Mouse (Mus musculus) myocyte (in vitro differentiated cells): ENCODE results near the gene Rhox2c. TPM values are rescaled to one million over a fixed set of nuclear protein-coding genes. Genes with fewer than 3 reads are reported as not detected.
"Not testable (repeated sequence)": the region's sequence is repeated elsewhere in the genome, so short reads cannot be mapped to it uniquely, and the experiment has no call there.

Experiments used
- H3K27me3 ChIP-seq: one replicate; pipeline ENCODE4 v1.6.1; 2011; ENCODE audit not compliant: control insufficient read depth, insufficient read depth, insufficient read length
- H3K36me3 ChIP-seq: one replicate; pipeline ENCODE4 v1.6.1; 2011; ENCODE audit not compliant: control insufficient read depth, insufficient read depth
- H3K4me2 ChIP-seq: one replicate; pipeline ENCODE4 v1.6.1; 2011; ENCODE audit warnings: low read depth, control low read depth
- H3K4me3 ChIP-seq: one replicate; pipeline ENCODE4 v1.5.1; 2011; ENCODE audit warnings: mild to moderate bottlenecking, control low read depth, moderate library complexity
- H3K79me2 ChIP-seq: one replicate; pipeline ENCODE4 v1.6.1; 2011; ENCODE audit not compliant: control insufficient read depth, insufficient read depth
- H3ac ChIP-seq: one replicate; pipeline ENCODE4 v1.6.1; 2011; ENCODE audit not compliant: control insufficient read depth, insufficient read length
- polyA plus RNA-seq: library from polyadenylated mRNA; unstranded; fragments of >200 nt; fragmentation: generic; extraction: Trizol; gene quantifications from one replicate; pipeline ENCODE4 v1.2.1, GENCODE M21; 2012; ENCODE audit warnings: missing spikeins

Rhox2c gene
- polyA plus RNA-seq = not detected

DNA sequence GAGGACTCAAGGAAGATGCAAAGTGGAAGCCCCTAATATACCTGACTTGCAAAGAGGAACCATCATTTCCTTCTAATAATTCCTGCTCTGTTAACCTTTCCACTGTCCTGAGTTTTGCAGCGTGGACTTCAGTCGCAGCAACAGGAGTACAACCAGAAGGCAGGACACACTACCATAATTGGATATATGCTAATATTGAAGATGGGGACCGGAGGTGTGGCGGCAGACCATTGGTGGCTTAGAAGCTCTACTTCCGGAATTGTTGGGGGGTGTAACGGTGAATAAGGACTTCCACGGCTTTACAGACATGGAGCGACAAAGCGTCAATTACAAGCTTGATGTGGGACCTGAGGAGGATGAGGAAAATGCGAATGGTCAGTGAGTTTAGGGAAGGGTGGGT, at the start of gene Rhox2c:
Rhox2c (plus strand) TSS at position 301 of the 400 bp plus-strand sequence.
- H3K79me2 ChIP-seq, H3ac ChIP-seq, H3K27me3 ChIP-seq, H3K36me3 ChIP-seq, H3K4me2 ChIP-seq, H3K4me3 ChIP-seq: not testable (repeated sequence)

DNA sequence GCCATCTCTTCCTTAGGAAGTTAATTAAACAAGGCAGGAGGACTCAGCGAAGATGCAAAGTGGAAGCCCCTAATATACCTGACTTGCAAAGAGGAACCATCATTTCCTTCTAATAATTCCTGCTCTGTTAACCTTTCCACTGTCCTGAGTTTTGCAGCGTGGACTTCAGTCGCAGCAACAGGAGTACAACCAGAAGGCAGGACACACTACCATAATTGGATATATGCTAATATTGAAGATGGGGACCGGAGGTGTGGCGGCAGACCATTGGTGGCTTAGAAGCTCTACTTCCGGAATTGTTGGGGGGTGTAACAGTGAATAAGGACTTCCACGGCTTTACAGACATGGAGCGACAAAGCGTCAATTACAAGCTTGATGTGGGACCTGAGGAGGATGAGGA, 41.7 kb upstream of the Rhox2c start, which contains the start of gene Rhox2b:
Rhox2b (plus strand) TSS at position 301 of the 400 bp plus-strand sequence.
- H3K4me2 ChIP-seq, H3K79me2 ChIP-seq, H3K27me3 ChIP-seq, H3K4me3 ChIP-seq, H3ac ChIP-seq, H3K36me3 ChIP-seq: not testable (repeated sequence)

- H3K36me3 ChIP-seq, H3K27me3 ChIP-seq, H3ac ChIP-seq, H3K4me3 ChIP-seq, H3K4me2 ChIP-seq, H3K79me2 ChIP-seq: not testable (repeated sequence)
Observed at GRCm38 (mm10) chrX:37432194-37432593, 21.3 kb upstream of the Rhox2c start, which contains the start of gene Rhox4b. Rhox4b (plus strand) TSS chrX:37432494.

DNA sequence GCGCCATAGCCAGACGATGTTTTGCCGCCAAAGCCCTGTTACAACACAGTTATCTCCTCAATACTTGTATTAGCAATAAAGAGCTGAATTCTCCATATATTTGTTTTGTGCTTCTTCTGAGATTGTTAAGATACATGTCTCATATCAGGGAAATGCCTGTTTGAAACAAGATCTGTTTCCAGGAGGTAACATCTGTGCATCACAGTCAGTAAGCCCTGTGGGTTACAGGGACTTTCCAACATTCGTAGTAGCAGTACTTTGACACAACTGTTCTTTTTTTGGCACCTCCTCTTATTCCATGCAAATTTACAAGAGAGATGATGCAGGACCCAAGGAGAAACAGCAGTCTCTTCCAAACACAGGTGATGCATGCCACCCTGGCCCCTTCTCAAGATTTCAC, 4.8 kb downstream of the Rhox2c start, which contains the start of gene Rhox3c:
Rhox3c (plus strand) TSS at position 301 of the 400 bp plus-strand sequence.
- not testable (repeated sequence) for H3K4me3 ChIP-seq, H3ac ChIP-seq

DNA sequence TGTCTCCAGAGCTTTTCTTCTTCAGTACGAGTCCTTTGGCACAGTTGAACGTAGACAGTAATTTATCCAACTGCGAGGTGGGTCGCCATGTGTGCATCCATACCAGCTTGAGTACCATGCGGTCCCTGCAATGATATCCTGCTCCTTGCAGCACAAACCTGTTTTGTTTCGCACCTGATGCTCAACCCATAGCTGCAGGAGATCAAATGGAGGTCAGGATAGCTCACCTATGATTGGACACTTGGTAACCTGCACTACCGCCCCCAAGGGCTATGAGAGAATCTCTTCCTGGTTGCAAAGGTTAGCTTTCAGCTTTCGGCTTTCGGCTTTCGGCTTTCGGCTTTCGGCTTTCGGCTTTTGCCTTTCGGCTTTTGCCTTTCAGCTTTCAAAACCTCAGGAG, 26.6 kb downstream of the Rhox2c start, which contains the start of gene Rhox4c:
Rhox4c (plus strand) TSS at position 301 of the 400 bp plus-strand sequence.
- H3K4me3 ChIP-seq, H3ac ChIP-seq, H3K27me3 ChIP-seq, H3K79me2 ChIP-seq, H3K4me2 ChIP-seq, H3K36me3 ChIP-seq: not testable (repeated sequence)

More for the DNA sequence above, 4.8 kb downstream of the Rhox2c start, which contains the start of gene Rhox3c:
- H3K27me3 ChIP-seq, H3K79me2 ChIP-seq, H3K36me3 ChIP-seq, H3K4me2 ChIP-seq: not testable (repeated sequence)

- H3K4me2 ChIP-seq, H3K27me3 ChIP-seq, H3K4me3 ChIP-seq, H3K79me2 ChIP-seq, H3K36me3 ChIP-seq, H3ac ChIP-seq: not testable (repeated sequence)
Observed at GRCm38 (mm10) chrX:37514059-37514458, 60.6 kb downstream of the Rhox2c start, which contains the start of gene Rhox4d. Rhox4d (plus strand) TSS chrX:37514359.

Other genes with a start within 250 kb of the Rhox2c start
- gene Gm9, start 242.6 kb upstream of the Rhox2c start, polyA plus RNA-seq = not detected
- not detected for gene Rhox1, start 231.4 kb upstream of the Rhox2c start, polyA plus RNA-seq
- gene Rhox2a, start 208.7 kb upstream of the Rhox2c start, polyA plus RNA-seq = not detected
- gene Rhox3a, start 203.8 kb upstream of the Rhox2c start, polyA plus RNA-seq = not detected
- gene Rhox4a, start 188.3 kb upstream of the Rhox2c start, polyA plus RNA-seq = not detected
- gene Rhox3a2, start 73.7 kb upstream of the Rhox2c start, polyA plus RNA-seq = not detected
- gene Rhox4a2, start 62.8 kb upstream of the Rhox2c start, polyA plus RNA-seq = not detected
- not detected for gene Rhox2b, start 41.6 kb upstream of the Rhox2c start, polyA plus RNA-seq
- gene Rhox4b, start 21.2 kb upstream of the Rhox2c start, polyA plus RNA-seq = not detected
- not detected for gene Rhox3c, start 4.9 kb downstream of the Rhox2c start, polyA plus RNA-seq
- not detected for gene Rhox4c, start 26.7 kb downstream of the Rhox2c start, polyA plus RNA-seq
- gene Rhox2d, start 39.7 kb downstream of the Rhox2c start, polyA plus RNA-seq = not detected
- not detected for gene Rhox4d, start 60.7 kb downstream of the Rhox2c start, polyA plus RNA-seq
- gene Rhox2e, start 76.8 kb downstream of the Rhox2c start, polyA plus RNA-seq = not detected
- not detected for gene Rhox3e, start 88.3 kb downstream of the Rhox2c start, polyA plus RNA-seq
- gene Rhox4e, start 103.7 kb downstream of the Rhox2c start, polyA plus RNA-seq = not detected
- not detected for gene Rhox2f, start 117.7 kb downstream of the Rhox2c start, polyA plus RNA-seq
- not detected for gene Rhox3f, start 127.3 kb downstream of the Rhox2c start, polyA plus RNA-seq
- not detected for gene Rhox4f, start 154.0 kb downstream of the Rhox2c start, polyA plus RNA-seq
- gene Rhox3g, start 174.9 kb downstream of the Rhox2c start, polyA plus RNA-seq = not detected
- gene Rhox2g, start 189.8 kb downstream of the Rhox2c start, polyA plus RNA-seq = not detected
- gene Rhox4g, start 197.6 kb downstream of the Rhox2c start, polyA plus RNA-seq = not detected
- not detected for gene Rhox3h, start 215.1 kb downstream of the Rhox2c start, polyA plus RNA-seq
- not detected for gene Rhox2h, start 219.6 kb downstream of the Rhox2c start, polyA plus RNA-seq